Mouse (Mus musculus): ENCODE data around the gene Ptgfrn. TPM values are rescaled to one million over a fixed set of nuclear protein-coding genes. Genes with fewer than 3 reads are reported as not detected.

The Ptgfrn gene
- total and polyA plus RNA-seq, 3 experiments: not detected

- no peak for DNase-seq (ENCODE audit: extremely low read depth)
- in situ Hi-C loops (cut with MboI; ENCODE audit: low pct_ligation_motif_present, low pct_unique_long_range_greater_than_20kb, low sequenced_read_pairs): no loop called here
- no peaks in the 10 kb centered on the region for H3K27me3 ChIP-seq (replicated peaks)
- no peaks in the 10 kb centered on the region for H3K79me2 ChIP-seq (replicated peaks; ENCODE audit: control insufficient read depth, extremely low read depth, insufficient read depth, poor library complexity, severe bottlenecking)
- H3K4me2 ChIP-seq (ENCODE audit: insufficient read depth, low read depth, poor library complexity, severe bottlenecking): no peak overlapping the region
- dilution Hi-C loops (cut with MboI; ENCODE audit: extremely low pct_ligation_motif_present, extremely low pct_unique_long_range_greater_than_20kb, low sequenced_read_pairs): no loop called here
- H3K9me3 ChIP-seq (replicated peaks; ENCODE audit: low read length): peaks cover 8% of the 10 kb centered on the region
- no peak overlapping the region for H3K27ac ChIP-seq (ENCODE audit: insufficient read depth, low read depth)
- no peaks in the 10 kb centered on the region for H3K36me3 ChIP-seq (replicated peaks in 1 of 2; ENCODE audit: control insufficient read depth in 1 of 2, insufficient read depth in 1 of 2, low read length in 1 of 2)
- no peak overlapping the region for H3K9ac ChIP-seq (ENCODE audit: insufficient read depth, low read depth)
- H3K4me1 ChIP-seq (ENCODE audit: control insufficient read depth in 1 of 2, insufficient read depth in 2 of 2): peaks cover 4 to 18% of the 10 kb centered on the region in 2 experiments
- H3K4me3 ChIP-seq (replicated peaks in 1 of 3; ENCODE audit: low read depth in 2 of 3, low read length in 2 of 3, poor library complexity in 1 of 3): no peak overlapping the region
- TF ChIP-seq GABPA (IDR thresholded peaks at IDR 0.05; ENCODE audit: insufficient replicate concordance, low read depth, low read length): no peak
- no peak for TF ChIP-seq POLR2A (IDR thresholded peaks at IDR 0.05; ENCODE audit: low read depth, low read length)
- no peak for TF ChIP-seq JUND (conservative IDR thresholded peaks at IDR 0.05; ENCODE audit: low read depth, low read length)
- TF ChIP-seq IRF4 (IDR thresholded peaks at IDR 0.05; ENCODE audit: low read depth, low read length): no peak
- TF ChIP-seq ZC3H11A (IDR thresholded peaks at IDR 0.05; ENCODE audit: low read depth, low read length): no peak
- no peak for TF ChIP-seq USF1 (IDR thresholded peaks at IDR 0.05; ENCODE audit: low read depth, low read length)
- TF ChIP-seq HCFC1 (IDR thresholded peaks at IDR 0.05; ENCODE audit: low read depth, low read length): no peak
- no peak for TF ChIP-seq ETS1 (conservative IDR thresholded peaks at IDR 0.05; ENCODE audit: low read depth, low read length)
- no peak for TF ChIP-seq MAX (IDR thresholded peaks at IDR 0.05; ENCODE audit: low read length)
- no peak for TF ChIP-seq CHD2 (IDR thresholded peaks at IDR 0.05; ENCODE audit: low read length)
- no peak for TF ChIP-seq CTCF (conservative IDR thresholded peaks at IDR 0.05 in 1 of 2, IDR thresholded peaks at IDR 0.05 in 1 of 2; ENCODE audit: low read depth in 2 of 2, low read length in 2 of 2)
- no peak for TF ChIP-seq POLR2AphosphoS2 (IDR thresholded peaks at IDR 0.05; ENCODE audit: low read depth, low read length)
- TF ChIP-seq ELF1 (IDR thresholded peaks at IDR 0.05; ENCODE audit: low read depth, low read length): no peak
- TF ChIP-seq MAFK (IDR thresholded peaks at IDR 0.05; ENCODE audit: insufficient replicate concordance, low read length): no peak
- TF ChIP-seq MAZ (IDR thresholded peaks at IDR 0.05; ENCODE audit: low read depth, low read length): no peak
- no peak for TF ChIP-seq SIN3A (IDR thresholded peaks at IDR 0.05; ENCODE audit: low read length)
- no peak for TF ChIP-seq E2F4 (IDR thresholded peaks at IDR 0.05; ENCODE audit: insufficient replicate concordance, low read depth, low read length)
- TF ChIP-seq KAT2A (IDR thresholded peaks at IDR 0.05; ENCODE audit: insufficient replicate concordance, low read length): no peak
- no peak for TF ChIP-seq CHD1 (IDR thresholded peaks at IDR 0.05; ENCODE audit: low read depth, low read length)
These were observed 36.2 kb upstream of the Ptgfrn start for GRCm38 (mm10) chr3:101146126-101146772.

- H3K4me3 ChIP-seq (replicated peaks in 1 of 3; ENCODE audit: low read depth in 2 of 3, low read length in 2 of 3, poor library complexity in 1 of 3): no peak overlapping the region
- in situ Hi-C loops (cut with MboI; ENCODE audit: low pct_ligation_motif_present, low pct_unique_long_range_greater_than_20kb, low sequenced_read_pairs) (no loop called here), dilution Hi-C loops (cut with MboI; ENCODE audit: extremely low pct_ligation_motif_present, extremely low pct_unique_long_range_greater_than_20kb, low sequenced_read_pairs) (no loop called here)
- no peak overlapping the region for H3K4me2 ChIP-seq (ENCODE audit: insufficient read depth, low read depth, poor library complexity, severe bottlenecking)
- H3K4me1 ChIP-seq (ENCODE audit: control insufficient read depth in 1 of 2, insufficient read depth in 2 of 2): peaks cover 4 to 18% of the 10 kb centered on the region in 2 experiments
- H3K79me2 ChIP-seq (replicated peaks; ENCODE audit: control insufficient read depth, extremely low read depth, insufficient read depth, poor library complexity, severe bottlenecking): no peaks in the 10 kb centered on the region
- H3K9ac ChIP-seq (ENCODE audit: insufficient read depth, low read depth): no peak overlapping the region
- TF ChIP-seq E2F4 (IDR thresholded peaks at IDR 0.05; ENCODE audit: insufficient replicate concordance, low read depth, low read length) (no peak), TBP (conservative IDR thresholded peaks at IDR 0.05; ENCODE audit: low read depth, low read length) (no peak), SMC3 (IDR thresholded peaks at IDR 0.05; ENCODE audit: low read depth, low read length) (no peak)
- no peak for DNase-seq (ENCODE audit: extremely low read depth)
- peaks cover 8% of the 10 kb centered on the region for H3K9me3 ChIP-seq (replicated peaks; ENCODE audit: low read length)
- H3K27me3 ChIP-seq (replicated peaks): no peaks in the 10 kb centered on the region
- H3K27ac ChIP-seq (ENCODE audit: insufficient read depth, low read depth): no peak overlapping the region
- H3K36me3 ChIP-seq (replicated peaks in 1 of 2; ENCODE audit: control insufficient read depth in 1 of 2, insufficient read depth in 1 of 2, low read length in 1 of 2): no peaks in the 10 kb centered on the region
These were observed 35.4 kb upstream of the Ptgfrn start for GRCm38 (mm10) chr3:101145292-101146046.
